Mouse (Mus musculus) cerebellum, adult 2 months (tissue): ENCODE data around the gene Rasgef1a. TPM values are rescaled to one million over a fixed set of nuclear protein-coding genes. Genes with fewer than 3 reads are reported as not detected.

ENCODE experiments used
- DNase-seq, 2 experiments: peaks; one replicate each; pipeline ENCODE4 v3.0.0; 2021
- H3K27ac ChIP-seq: fragments of 200-500 bp; 2 replicates; pipeline ENCODE4 v1.5.1; 2012; ENCODE audit warnings: low read length, control low read depth, inconsistent platforms; ENCODE audit not compliant: insufficient read depth
- H3K27me3 ChIP-seq: fragments of 200-500 bp; 2 replicates; pipeline ENCODE4 v1.6.1; 2012; ENCODE audit warnings: inconsistent platforms, mild to moderate bottlenecking, low read length, moderate library complexity; ENCODE audit not compliant: control insufficient read depth, insufficient read depth
- H3K4me1 ChIP-seq: fragments of 200-500 bp; 2 replicates; pipeline ENCODE4 v1.6.1; 2011; ENCODE audit warnings: low read length; ENCODE audit not compliant: control insufficient read depth, insufficient read depth
- H3K4me3 ChIP-seq: fragments of 200-500 bp; replicated peaks from 2 replicates; pipeline ENCODE3; 2011; ENCODE audit warnings: mild to moderate bottlenecking, low read depth, low read length, control low read depth; ENCODE audit not compliant: insufficient read depth
- CTCF ChIP-seq: fragments of 200-500 bp; IDR thresholded peaks from 2 replicates; pipeline ENCODE4 v1.5.1; 2011; ENCODE audit warnings: low read depth, mild to moderate bottlenecking, control low read depth, low read length, moderate library complexity, borderline replicate concordance; ENCODE audit not compliant: insufficient read depth
- POLR2A ChIP-seq: fragments of 200-500 bp; IDR thresholded peaks from 2 replicates; pipeline ENCODE4 v1.6.1; 2011; ENCODE audit warnings: low read length, control low read depth, borderline replicate concordance; ENCODE audit not compliant: insufficient read depth
- WGBS: fragments of 180-500 bp; shearing (Covaris S2); methylation state at CpG from one replicate; pipeline ENCODE4 v1.1.7; 2018; 5-methylcytosine and 5-hydroxymethylcytosine counted together
- polyA plus RNA-seq: library from polyadenylated mRNA; depleted of rRNA; stranded (reverse); fragments of >200 nt; gene quantifications from 2 replicates; pipeline ENCODE4 v1.2.3, GENCODE M21; 2012; rRNA removed

Rasgef1a gene
- polyA plus RNA-seq, 1 experiment: 59.8 TPM

- no peaks in the 10 kb centered on the region for H3K27me3 ChIP-seq
- no peak overlapping the region for H3K4me3 ChIP-seq
- no peaks in the 10 kb centered on the region for H3K4me1 ChIP-seq
- DNase-seq: no peak
- WGBS: 88% methylated on average over 7 of the region's 7 CpGs
- TF ChIP-seq CTCF (no peak), POLR2A (no peak)
- no peak overlapping the region for H3K27ac ChIP-seq
These were observed 116.0 kb downstream of the Rasgef1a start for GRCm38 (mm10) chr6:118127198-118127597.

GRCm38 (mm10) chr6:118127827-118128487 lies 116.7 kb downstream of the Rasgef1a start:
- Histone ChIP-seq H3K4me3 (no peak overlapping the region), H3K27me3 (no peaks in the 10 kb centered on the region), H3K4me1 (no peaks in the 10 kb centered on the region), H3K27ac (no peak overlapping the region)
- 90% methylated on average over 6 of the region's 6 CpGs for WGBS
- no peak for TF ChIP-seq CTCF
- TF ChIP-seq POLR2A: no peak
- no peak for DNase-seq

GRCm38 (mm10) chr6:118130022-118130421 lies 118.8 kb downstream of the Rasgef1a start:
- Histone ChIP-seq H3K27me3 (no peaks in the 10 kb centered on the region), H3K27ac (no peak overlapping the region), H3K4me1 (no peaks in the 10 kb centered on the region), H3K4me3 (no peak overlapping the region)
- TF ChIP-seq POLR2A: no peak
- no peak for TF ChIP-seq CTCF
- DNase-seq: no peak
- 63% methylated on average over 2 of the region's 2 CpGs for WGBS

GRCm38 (mm10) chr6:118134461-118134860 lies 123.2 kb downstream of the Rasgef1a start:
- no peak for TF ChIP-seq CTCF
- no peak for TF ChIP-seq POLR2A
- Histone ChIP-seq H3K4me3 (no peak overlapping the region), H3K4me1 (no peaks in the 10 kb centered on the region; the same call in 1 of the 2 replicates), H3K27me3 (no peaks in the 10 kb centered on the region), H3K27ac (no peak overlapping the region)
- no peak for DNase-seq
- WGBS: 72% methylated on average over 1 of the region's 1 CpGs

GRCm38 (mm10) chr6:118137148-118137547 lies 125.9 kb downstream of the Rasgef1a start:
- H3K4me1 ChIP-seq: no peaks in the 10 kb centered on the region; the same call in 1 of the 2 replicates
- H3K27ac ChIP-seq: no peak overlapping the region
- 84% methylated on average over 2 of the region's 2 CpGs for WGBS
- no peaks in the 10 kb centered on the region for H3K27me3 ChIP-seq
- no peak for DNase-seq
- TF ChIP-seq CTCF: no peak
- no peak for TF ChIP-seq POLR2A
- no peak overlapping the region for H3K4me3 ChIP-seq

GRCm38 (mm10) chr6:118138731-118139709 lies 127.8 kb downstream of the Rasgef1a start, which contains the start of gene Csgalnact2:
TSS of gene Csgalnact2 (minus strand) at chr6:118139140.
- TF ChIP-seq CTCF: no peak
- peak; percentile 58; the same call in 1 of the 2 replicates for TF ChIP-seq POLR2A
- Histone ChIP-seq H3K27ac (peak within 1 kb of the TSS; percentile 62), H3K27me3 (no peaks in the 10 kb centered on the region), H3K4me3 (peak within 1 kb of the TSS; percentile 96), H3K4me1 (no peaks in the 10 kb centered on the region; the same call in 1 of the 2 replicates)
- DNase-seq: peak; percentile 92 to 94
- WGBS: 2% methylated on average over 66 of the region's 66 CpGs

GRCm38 (mm10) chr6:118140961-118141360 lies 129.7 kb downstream of the Rasgef1a start:
- WGBS: 88% methylated on average over 6 of the region's 6 CpGs
- Histone ChIP-seq H3K4me3 (no peak overlapping the region), H3K4me1 (no peaks in the 10 kb centered on the region; the same call in 1 of the 2 replicates), H3K27me3 (no peaks in the 10 kb centered on the region; the same call in 1 of the 2 replicates), H3K27ac (no peak overlapping the region)
- TF ChIP-seq POLR2A: no peak
- no peak for TF ChIP-seq CTCF
- DNase-seq: no peak

Other genes starting within 250 kb of the Rasgef1a start
- gene Zfp637, start 170.3 kb upstream of the Rasgef1a start, polyA plus RNA-seq: 75.2 and 79.2 TPM in 2 replicates
- 18.4 and 19.8 TPM in 2 replicates for gene Zfp239, start 149.3 kb upstream of the Rasgef1a start, polyA plus RNA-seq
- 119 and 129 TPM in 2 replicates for gene Hnrnpf, start 111.1 kb upstream of the Rasgef1a start, polyA plus RNA-seq
- gene Fxyd4, start 73.7 kb upstream of the Rasgef1a start, polyA plus RNA-seq: not detected in 2 replicates
- gene Csgalnact2, start 127.7 kb downstream of the Rasgef1a start, polyA plus RNA-seq: 10.2 and 10.8 TPM in 2 replicates
- gene Ret, start 186.3 kb downstream of the Rasgef1a start, polyA plus RNA-seq: 28.7 and 30.1 TPM in 2 replicates